Mouse (Mus musculus) neural tube, embryonic 14.5 days (tissue): ENCODE data around the gene St3gal2. TPM values are rescaled to one million over a fixed set of nuclear protein-coding genes. Genes with fewer than 3 reads are reported as not detected.

Experiments used
- ATAC-seq: fragments of 200-750 bp; cut with Nextera tagmentation; 2 replicates; pipeline ENCODE4 v1.8.0; 2017; ENCODE audit warnings: low read depth, mild to moderate bottlenecking, moderate TSS enrichment, moderate library complexity
- H3K27ac ChIP-seq: fragments of 300-500 bp; sonication (generic); 2 replicates; pipeline ENCODE4 v1.5.1; 2014; ENCODE audit warnings: low read depth, mild to moderate bottlenecking, control low read depth, low read length, moderate library complexity, mixed read lengths
- H3K27me3 ChIP-seq: fragments of 300-500 bp; sonication (generic); 2 replicates; pipeline ENCODE4 v1.6.1; 2014; ENCODE audit warnings: low read length; ENCODE audit not compliant: control insufficient read depth, insufficient read depth
- H3K36me3 ChIP-seq: fragments of 300-500 bp; sonication (generic); 2 replicates; pipeline ENCODE4 v1.6.1; 2014; ENCODE audit warnings: low read length, mixed read lengths; ENCODE audit not compliant: control insufficient read depth, insufficient read depth
- H3K4me1 ChIP-seq: fragments of 300-500 bp; sonication (generic); 2 replicates; pipeline ENCODE4 v1.6.1; 2014; ENCODE audit warnings: low read length; ENCODE audit not compliant: control insufficient read depth, insufficient read depth
- H3K4me2 ChIP-seq: fragments of 300-500 bp; sonication (generic); 2 replicates; pipeline ENCODE4 v1.6.1; 2014; ENCODE audit warnings: mild to moderate bottlenecking, low read depth, low read length, control low read depth
- H3K4me3 ChIP-seq: fragments of 300-500 bp; sonication (generic); 2 replicates; pipeline ENCODE4 v1.5.1; 2014; ENCODE audit warnings: low read depth, low read length, control low read depth, mixed read lengths
- H3K9ac ChIP-seq: fragments of 300-500 bp; sonication (generic); replicated peaks from 2 replicates; pipeline ENCODE4 v1.6.1; 2014; ENCODE audit warnings: low read depth, mild to moderate bottlenecking, control low read depth, low read length, mixed read lengths
- H3K9me3 ChIP-seq: fragments of 300-500 bp; sonication (generic); 2 replicates; pipeline ENCODE4 v1.6.1; 2016; ENCODE audit warnings: low read length; ENCODE audit not compliant: control insufficient read depth
- WGBS: fragments of 180-500 bp; shearing (Covaris S2); extraction: QIAGEN DNeasy Blood & Tissue Kit; methylation state at CpG from one replicate; pipeline ENCODE4 v1.1.7; 2014; 5-methylcytosine and 5-hydroxymethylcytosine counted together
- polyA plus RNA-seq: library from polyadenylated mRNA; unstranded; fragments of >200 nt; fragmentation: Nextera tagmentation; extraction: Ambion mirVana; gene quantifications from 2 replicates; pipeline ENCODE4 v1.2.1, GENCODE M21; 2014

St3gal2 gene
- polyA plus RNA-seq, 1 experiment from 2014 or later = 12.7 TPM

GRCm38 (mm10) chr8:110931176-110931939, 11.6 kb downstream of the St3gal2 start:
- no peak overlapping the region for H3K4me2 ChIP-seq
- no peak for ATAC-seq
- H3K9me3 ChIP-seq = no peaks in the 10 kb centered on the region
- H3K27me3 ChIP-seq = no peaks in the 10 kb centered on the region
- no peak overlapping the region for H3K27ac ChIP-seq
- WGBS = 80% methylated on average over 12 of the region's 12 CpGs
- H3K4me3 ChIP-seq = no peak overlapping the region
- no peaks in the 10 kb centered on the region for H3K4me1 ChIP-seq
- H3K9ac ChIP-seq = no peak overlapping the region
- H3K36me3 ChIP-seq = no peaks in the 10 kb centered on the region

GRCm38 (mm10) chr8:110932444-110932843, 12.7 kb downstream of the St3gal2 start:
- no peak overlapping the region for H3K4me3 ChIP-seq
- no peak overlapping the region for H3K9ac ChIP-seq
- no peaks in the 10 kb centered on the region for H3K27me3 ChIP-seq
- no peak for ATAC-seq
- no peaks in the 10 kb centered on the region for H3K36me3 ChIP-seq
- H3K9me3 ChIP-seq = no peaks in the 10 kb centered on the region
- H3K27ac ChIP-seq = no peak overlapping the region
- H3K4me1 ChIP-seq = no peaks in the 10 kb centered on the region
- 92% methylated on average over 3 of the region's 3 CpGs for WGBS
- H3K4me2 ChIP-seq = no peak overlapping the region

- ATAC-seq = no peak
- Histone ChIP-seq H3K9ac (no peak overlapping the region), H3K36me3 (no peaks in the 10 kb centered on the region), H3K27ac (no peak overlapping the region), H3K9me3 (no peaks in the 10 kb centered on the region), H3K27me3 (no peaks in the 10 kb centered on the region), H3K4me3 (no peak overlapping the region), H3K4me1 (no peaks in the 10 kb centered on the region), H3K4me2 (no peak overlapping the region)
- WGBS = 95% methylated on average over 2 of the region's 2 CpGs
These were observed 13.6 kb downstream of the St3gal2 start for GRCm38 (mm10) chr8:110933272-110933671.

GRCm38 (mm10) chr8:110936217-110936616, 16.5 kb downstream of the St3gal2 start:
- Histone ChIP-seq H3K4me1 (peaks cover 4% of the 10 kb centered on the region; the same call in 1 of the 2 replicates), H3K4me2 (no peak overlapping the region), H3K27me3 (no peaks in the 10 kb centered on the region), H3K9me3 (no peaks in the 10 kb centered on the region), H3K27ac (no peak overlapping the region), H3K36me3 (no peaks in the 10 kb centered on the region), H3K4me3 (no peak overlapping the region), H3K9ac (no peak overlapping the region)
- ATAC-seq = no peak
- 97% methylated on average over 12 of the region's 12 CpGs for WGBS

- Histone ChIP-seq H3K4me1 (peaks cover 11% of the 10 kb centered on the region; the same call in 1 of the 2 replicates), H3K27me3 (no peaks in the 10 kb centered on the region), H3K9me3 (no peaks in the 10 kb centered on the region), H3K4me3 (no peak overlapping the region), H3K9ac (no peak overlapping the region), H3K4me2 (no peak overlapping the region), H3K27ac (no peak overlapping the region; the same call in 1 of the 2 replicates), H3K36me3 (no peaks in the 10 kb centered on the region)
- ATAC-seq = no peak
- 84% methylated on average over 6 of the region's 6 CpGs for WGBS
These were observed 19.3 kb downstream of the St3gal2 start for GRCm38 (mm10) chr8:110938882-110939589.

- no peak for ATAC-seq
- WGBS = 92% methylated on average over 15 of the region's 15 CpGs
- peaks cover 11% of the 10 kb centered on the region; the same call in 1 of the 2 replicates for H3K4me1 ChIP-seq
- H3K27me3 ChIP-seq = no peaks in the 10 kb centered on the region
- no peak overlapping the region for H3K4me2 ChIP-seq
- 0 out of 2 replicates have a peak overlapping the region, but pooled peaks have one; percentile 22 for H3K27ac ChIP-seq
- no peak overlapping the region for H3K9ac ChIP-seq
- no peaks in the 10 kb centered on the region for H3K9me3 ChIP-seq
- H3K36me3 ChIP-seq = no peaks in the 10 kb centered on the region
- no peak overlapping the region for H3K4me3 ChIP-seq
These were observed 21.1 kb downstream of the St3gal2 start for GRCm38 (mm10) chr8:110940682-110941452.

- Histone ChIP-seq H3K9me3 (no peaks in the 10 kb centered on the region), H3K27me3 (no peaks in the 10 kb centered on the region), H3K9ac (no peak overlapping the region), H3K4me1 (peaks cover 11% of the 10 kb centered on the region; the same call in 1 of the 2 replicates), H3K36me3 (no peaks in the 10 kb centered on the region), H3K4me3 (no peak overlapping the region), H3K4me2 (no peak overlapping the region), H3K27ac (0 out of 2 replicates have a peak overlapping the region, but pooled peaks have one; percentile 22)
- ATAC-seq = no peak; the same call in 1 of the 2 replicates
- WGBS = 55% methylated on average over 10 of the region's 10 CpGs
These were observed 21.8 kb downstream of the St3gal2 start for GRCm38 (mm10) chr8:110941453-110941948.

- no peak for ATAC-seq
- 87% methylated on average over 7 of the region's 7 CpGs for WGBS
- H3K36me3 ChIP-seq = no peaks in the 10 kb centered on the region
- H3K27me3 ChIP-seq = no peaks in the 10 kb centered on the region
- no peak overlapping the region for H3K9ac ChIP-seq
- H3K4me3 ChIP-seq = no peak overlapping the region
- H3K9me3 ChIP-seq = no peaks in the 10 kb centered on the region
- no peak overlapping the region for H3K4me2 ChIP-seq
- no peak overlapping the region for H3K27ac ChIP-seq
- H3K4me1 ChIP-seq = peaks cover 8% of the 10 kb centered on the region; the same call in 1 of the 2 replicates
These were observed 24.7 kb downstream of the St3gal2 start for GRCm38 (mm10) chr8:110944276-110944876.
